Comparison of ENCODE assay signal across 25 mouse cellular contexts in the genomic region with DNA sequence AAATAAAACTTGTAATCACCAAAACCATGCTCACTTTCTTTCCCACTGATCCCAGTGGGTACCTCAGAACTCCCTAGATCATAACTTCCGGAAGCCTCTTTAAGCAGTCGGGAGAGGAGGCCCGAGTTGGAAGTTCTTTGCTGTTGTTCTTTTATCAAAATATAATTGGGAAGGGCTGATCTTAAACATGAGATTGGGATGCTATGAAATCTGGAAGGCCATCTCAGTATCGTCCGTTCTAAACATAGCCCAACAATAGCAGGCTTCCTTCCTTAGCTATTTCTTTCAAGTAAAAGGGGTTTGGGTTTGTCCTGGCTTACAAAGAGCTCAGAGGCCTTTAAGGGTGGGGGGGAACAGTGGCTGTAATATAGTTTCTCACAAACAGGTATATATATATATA. TPM values are rescaled to one million over a fixed set of nuclear protein-coding genes. Genes with fewer than 3 reads are reported as not detected.
DNase-seq lines count a peak whose midpoint lies in the region; ATAC-seq and TF ChIP-seq lines count a peak whose summit lies in the region.
"Had no signal": no experiment of that assay in that cellular context is flagged by ENCODE, and none has a peak within 500 bp of the region (broad histone marks: within the 10 kb centered on the region; RNA-seq: fewer than 3 reads in every experiment).

No protein-coding gene starts in this region.

- TF ChIP-seq CTCF in gastrocnemius, adult 2 months (IDR thresholded peaks at IDR 0.05) = no peak
- TF ChIP-seq CTCF in kidney, adult 2 months (conservative IDR thresholded peaks at IDR 0.05; ENCODE audit: insufficient read depth, insufficient read length, low read depth, low read length) = no peak

- no peak for ATAC-seq in heart, embryonic 14.5 days (ENCODE audit: insufficient number of reproducible peaks, insufficient read depth, low FRiP score, low read depth)
- ATAC-seq: CD4-positive, CD25-positive, alpha-beta regulatory T cell, adult 4 months; forebrain, embryonic 14.5 days; intestine, embryonic 15.5 days had no signal

- no peak overlapping the region for H3K9ac ChIP-seq in heart, embryonic 14.5 days (ENCODE audit: low read length)
- H3K9ac ChIP-seq: embryonic facial prominence, embryonic 15.5 days; hindbrain, embryonic 14.5 days; intestine, embryonic 15.5 days had no signal

- DNase-seq in gastrocnemius, adult 2 months = no peak
- DNase-seq in gastrocnemius, postnatal 4 days (ENCODE audit: low spot score in 2 of 2) = no peak
- DNase-seq in heart, postnatal 25 days (ENCODE audit: low spot score) = no peak
- peak; percentile 37 for DNase-seq in kidney, adult 2 months
- no peak for DNase-seq in kidney, postnatal 14 days
- DNase-seq: adrenal gland, adult 8-10 months; adrenal gland, postnatal 36 days; B cell, adult 2 months; cerebellum, adult 11 months; cerebellum, adult 8-10 months; cerebellum, postnatal 14 days; embryo, embryonic 11 days; gastrocnemius, postnatal 36 days; kidney, adult 18-20 months had no signal

- peaks cover 0 to 4% of the 10 kb centered on the region in 2 experiments; a peak in 1 of 4 replicates for H3K4me1 ChIP-seq in heart, embryonic 14.5 days (ENCODE audit: control insufficient read depth in 2 of 2, insufficient read depth in 2 of 2, low read length in 2 of 2)
- no peaks in the 10 kb centered on the region for H3K4me1 ChIP-seq in kidney, adult 2 months (ENCODE audit: control insufficient read depth, insufficient read depth, low read length)
- H3K4me1 ChIP-seq in brown adipose tissue, adult 24 weeks (ENCODE audit: control insufficient read depth, insufficient read depth, insufficient read length, low read length) = peaks cover 31% of the 10 kb centered on the region
- H3K4me1 ChIP-seq: embryonic facial prominence, embryonic 15.5 days; forebrain, embryonic 10.5 days; hindbrain, embryonic 10.5 days; intestine, embryonic 15.5 days had no signal

- H3K36me3 ChIP-seq in heart, embryonic 14.5 days (ENCODE audit: control insufficient read depth, insufficient read depth, low read length) = no peaks in the 10 kb centered on the region
- no peaks in the 10 kb centered on the region for H3K36me3 ChIP-seq in kidney, adult 2 months (ENCODE audit: control insufficient read depth, insufficient read depth, low read length)
- H3K36me3 ChIP-seq: embryonic facial prominence, embryonic 15.5 days; forebrain, embryonic 10.5 days; G1E; hindbrain, embryonic 10.5 days; intestine, embryonic 15.5 days had no signal

- no peaks in the 10 kb centered on the region for H3K27me3 ChIP-seq in heart, embryonic 14.5 days (ENCODE audit: control insufficient read depth, insufficient read depth, low read length)
- H3K27me3 ChIP-seq in kidney, adult 2 months (replicated peaks; ENCODE audit: control insufficient read depth, insufficient read depth, low read length) = no peaks in the 10 kb centered on the region; the same call in 1 of the 2 replicates
- H3K27me3 ChIP-seq: embryonic facial prominence, embryonic 15.5 days; intestine, embryonic 15.5 days had no signal

- peak overlapping the region; percentile 83 for H3K27ac ChIP-seq in gastrocnemius, adult 2 months
- H3K27ac ChIP-seq in heart, embryonic 14.5 days (replicated peaks in 1 of 2; ENCODE audit: control insufficient read depth in 1 of 2, insufficient read depth in 1 of 2, low read depth in 2 of 2, low read length in 2 of 2) = peak overlapping the region; percentile 27 to 31; a peak in 2 of 4 replicates
- peak overlapping the region; percentile 87 for H3K27ac ChIP-seq in kidney, adult 2 months (ENCODE audit: insufficient read depth, low read depth, low read length)
- H3K27ac ChIP-seq in brown adipose tissue, adult 24 weeks (replicated peaks; ENCODE audit: low read depth, low read length) = peak overlapping the region; percentile 99
- H3K27ac ChIP-seq: embryonic facial prominence, embryonic 15.5 days; forebrain, embryonic 10.5 days; hindbrain, embryonic 10.5 days; hindbrain, embryonic 14.5 days; intestine, embryonic 15.5 days had no signal

- 0 out of 2 replicates have a peak overlapping the region, but pooled peaks have one; percentile 28 for H3K4me3 ChIP-seq in gastrocnemius, adult 2 months
- H3K4me3 ChIP-seq in heart, embryonic 14.5 days (ENCODE audit: control insufficient read depth in 1 of 2, insufficient read depth in 1 of 2, low read depth in 1 of 2, low read length in 2 of 2) = no peak overlapping the region
- no peak overlapping the region for H3K4me3 ChIP-seq in kidney, adult 2 months (ENCODE audit: insufficient read depth, low read depth, low read length)
- H3K4me3 ChIP-seq in brown adipose tissue, adult 24 weeks (ENCODE audit: insufficient read depth, low read depth, low read length) = 0 out of 2 replicates have a peak overlapping the region, but pooled peaks have one; percentile 23
- H3K4me3 ChIP-seq: embryonic facial prominence, embryonic 15.5 days; erythroblast, embryonic 14.5 days; forebrain, embryonic 10.5 days; hindbrain, embryonic 10.5 days; intestine, embryonic 15.5 days had no signal

- WGBS in heart, embryonic 14.5 days = 56% methylated on average over 5 of the region's 5 CpGs
- WGBS in kidney, adult 2 months = 76% methylated on average over 5 of the region's 5 CpGs

- intact Hi-C loops in gastrocnemius, adult 2 months (cut with DNase I) = no loop called here
- intact Hi-C loops in heart, postnatal 25 days (cut with DNase I) = no loop called here

- H3K9me3 ChIP-seq in heart, embryonic 14.5 days (ENCODE audit: control insufficient read depth, low read length) = no peaks in the 10 kb centered on the region
- H3K9me3 ChIP-seq: embryonic facial prominence, embryonic 15.5 days; forebrain, embryonic 10.5 days; hindbrain, embryonic 10.5 days; intestine, embryonic 15.5 days had no signal

- H3K4me2 ChIP-seq in heart, embryonic 14.5 days (ENCODE audit: low read length) = peak overlapping the region; percentile 17; the same call in 1 of the 2 replicates
- H3K4me2 ChIP-seq: embryonic facial prominence, embryonic 15.5 days; hindbrain, embryonic 14.5 days; intestine, embryonic 15.5 days had no signal

- no peak for TF ChIP-seq POLR2A in kidney, adult 2 months (IDR thresholded peaks at IDR 0.05; ENCODE audit: low read depth, low read length)

RNA-seq across cellular contexts. Expression of a gene that starts 40.0 kb away (rescaled TPM):
- total RNA-seq in gastrocnemius, adult 2 months (2021) = 100 to 1,000 TPM; 121 to 159 TPM
- 10 to 100 TPM; 26.6 to 31.3 TPM for total RNA-seq in gastrocnemius, postnatal 4 days (2021)
- 15.3 and 15.8 TPM in 2 replicates for polyA plus RNA-seq in heart, embryonic 14.5 days (2014; fragmentation: Nextera tagmentation; extraction: Ambion mirVana)
- 100 to 1,000 TPM; 114 to 142 TPM for total RNA-seq in heart, postnatal 25 days (2021)
- polyA plus RNA-seq in kidney, adult 2 months (2012; rRNA removed) = 21.1 and 25.2 TPM in 2 replicates
- 89.1 and 108 TPM in 2 replicates for polyA plus RNA-seq in brown adipose tissue, adult 24 weeks (2012; ENCODE audit: insufficient read depth, insufficient read length, missing spikeins)
- polyA plus RNA-seq: erythroblast, embryonic 14.5 days; G1E had no signal

Comparison
In these comparisons a context has a peak if more than half of its experiments do, and no peak if none do; other contexts are left out.
1. H3K27ac ChIP-seq: peak in every context shown above with its lines; median percentile 99 in brown adipose tissue, adult 24 weeks; 87 in kidney, adult 2 months; 83 in gastrocnemius, adult 2 months; 29 in heart, embryonic 14.5 days.
2. H3K4me3 ChIP-seq: peak in gastrocnemius, adult 2 months (single experiment) and brown adipose tissue, adult 24 weeks (single experiment); none in heart, embryonic 14.5 days (0 of 2) and kidney, adult 2 months (single experiment).